Mouse (Mus musculus): ENCODE measurements around the gene Lsamp.
A peak's percentile ranks its signal among the peaks of the same experiment; 100 is the strongest.

The Lsamp gene

DNA sequence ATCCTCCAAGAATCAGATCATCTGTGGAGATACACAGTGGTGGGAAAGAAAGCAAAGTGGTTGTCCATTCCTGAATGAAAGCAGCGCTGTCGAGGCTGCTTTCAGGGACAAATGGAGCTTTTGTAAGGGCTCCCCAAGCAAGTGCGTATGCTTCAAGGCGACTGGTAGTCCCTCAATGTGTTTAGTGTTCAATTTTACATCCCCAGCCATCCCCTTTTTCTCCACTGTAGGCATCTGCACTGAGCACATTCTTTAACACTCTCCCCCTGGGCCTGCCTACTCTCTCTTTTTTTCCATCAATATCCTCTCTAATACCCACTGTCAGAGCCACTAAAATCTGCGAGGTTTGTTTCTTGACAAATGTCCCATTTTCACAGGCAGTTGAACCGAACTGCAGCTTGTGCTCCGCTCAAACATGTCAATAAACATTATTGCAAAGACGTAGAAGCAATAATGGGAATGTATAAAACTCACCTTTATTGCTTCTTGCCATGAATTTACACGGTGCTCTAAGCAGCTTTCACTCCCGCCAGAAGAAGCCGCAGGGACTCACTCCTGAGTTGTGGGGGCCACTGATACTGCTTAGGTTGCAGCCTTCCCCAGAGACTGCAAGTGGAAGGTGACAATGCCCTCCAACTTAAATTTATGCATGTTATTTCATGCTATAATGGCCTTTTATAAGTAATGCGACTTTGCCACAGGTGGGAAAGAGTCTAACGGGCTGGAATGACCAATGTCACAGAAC, 250.2 kb downstream of the Lsamp start:
- DNase-seq (ENCODE audit: extremely low read depth, low read depth, low spot score): no peak

DNA sequence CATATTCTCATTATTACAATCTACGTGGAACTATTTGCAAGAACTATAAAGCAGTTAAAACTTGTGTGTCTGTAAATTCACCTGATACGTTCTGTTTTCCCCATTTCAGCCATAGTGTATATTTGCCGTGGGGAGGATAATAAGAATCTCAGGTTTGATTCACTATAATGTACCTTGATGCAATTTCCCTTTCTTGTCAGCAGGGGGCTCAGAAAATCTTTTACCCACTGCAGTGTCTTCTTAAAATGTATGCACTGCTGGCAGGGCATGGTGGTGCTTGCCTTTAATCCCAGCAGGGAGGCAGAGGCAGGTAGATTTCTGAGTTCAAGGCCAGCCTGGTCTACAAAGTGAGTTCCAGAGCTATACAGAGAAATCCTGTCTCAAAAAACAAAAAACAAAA, 287.7 kb downstream of the Lsamp start:
- DNase-seq (ENCODE audit: extremely low read depth, low read depth, low spot score): no peak

DNA sequence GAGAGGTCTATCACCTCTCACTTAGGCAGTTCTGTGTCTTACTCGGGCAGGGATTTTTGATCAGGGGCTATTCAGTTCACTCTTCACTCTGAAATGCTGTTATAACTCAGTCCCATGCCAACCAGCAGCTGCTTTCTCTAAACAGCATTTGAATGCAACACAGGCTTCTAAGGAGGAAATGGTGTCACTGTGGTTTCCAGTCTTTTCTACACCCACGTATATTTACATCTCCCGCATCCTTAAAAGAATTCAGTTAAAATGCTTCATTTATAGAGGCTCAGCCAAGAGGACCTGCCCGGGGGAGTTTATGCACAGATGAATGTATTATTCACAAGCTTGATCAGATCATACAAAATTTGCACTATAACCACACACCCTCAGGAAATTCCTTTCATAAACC, 306.0 kb downstream of the Lsamp start:
- no peak for DNase-seq (ENCODE audit: extremely low read depth, low read depth, low spot score)

DNA sequence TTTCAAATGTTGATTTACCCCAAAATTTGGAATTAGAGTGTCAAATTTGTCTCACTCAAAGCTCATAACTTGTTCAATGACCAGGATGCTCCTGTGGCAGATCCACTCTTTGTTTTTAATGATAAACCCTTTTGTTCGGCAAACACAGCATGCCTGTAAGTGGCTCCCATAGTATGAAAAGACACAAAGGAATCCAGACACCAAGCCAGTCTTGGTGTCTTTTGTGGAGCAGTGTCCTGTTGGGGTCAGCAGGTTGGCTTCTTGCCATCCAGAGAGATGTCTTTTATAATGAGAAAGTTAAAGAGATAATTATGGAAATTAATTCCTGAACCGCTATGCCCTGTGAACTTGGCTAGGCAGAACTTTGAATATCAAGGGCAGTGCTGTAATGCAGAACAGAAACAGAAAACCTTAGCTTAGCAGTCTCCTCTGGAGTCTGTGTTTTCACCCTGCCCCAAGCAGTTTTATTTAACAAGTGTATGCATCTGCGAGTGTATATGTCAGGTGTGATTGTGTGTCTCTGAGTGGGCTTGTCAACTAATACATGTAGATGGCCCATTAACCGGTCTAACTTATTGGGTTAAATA, 310.2 kb downstream of the Lsamp start:
- DNase-seq (ENCODE audit: extremely low read depth, low read depth, low spot score): no peak

DNA sequence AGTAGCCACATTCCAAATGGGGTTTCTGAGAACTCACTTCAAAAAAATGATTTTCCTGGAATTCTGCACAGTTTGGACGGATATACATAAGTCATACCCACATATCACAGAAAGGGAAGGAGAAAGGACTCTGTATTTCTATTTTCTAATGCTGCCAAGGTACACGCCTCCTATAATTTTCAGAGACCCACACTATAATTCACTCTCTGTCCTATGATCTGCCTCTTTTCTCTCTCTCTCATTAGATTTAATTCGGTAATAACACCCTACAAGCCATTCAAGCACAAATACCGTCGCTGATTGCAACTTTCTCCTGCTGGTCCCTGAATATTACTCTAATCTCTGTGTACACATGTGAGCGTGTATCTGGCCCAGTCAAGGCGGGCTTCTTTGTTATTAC, 311.1 kb downstream of the Lsamp start:
- DNase-seq (ENCODE audit: extremely low read depth, low read depth, low spot score): no peak

DNA sequence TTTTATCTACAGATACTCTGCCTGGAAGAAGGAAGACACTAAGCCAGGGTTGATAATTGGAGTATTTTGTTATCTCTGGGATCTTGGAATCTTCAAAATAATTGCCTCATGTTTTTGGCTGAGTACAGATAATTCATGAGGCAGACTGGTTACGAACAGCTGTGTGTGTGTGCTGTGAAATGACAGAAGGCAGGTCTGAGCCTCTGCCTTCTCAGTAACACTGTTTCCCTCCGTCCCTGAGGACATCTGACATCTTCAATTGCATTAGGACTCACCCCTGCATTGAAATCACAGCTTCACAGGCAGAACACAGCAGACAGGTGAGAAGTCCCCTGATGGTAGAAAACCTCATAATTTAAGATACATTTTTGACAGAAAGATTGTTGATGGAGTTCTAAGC, 323.5 kb downstream of the Lsamp start:
- no peak for DNase-seq (ENCODE audit: extremely low read depth, low read depth, low spot score)

DNA sequence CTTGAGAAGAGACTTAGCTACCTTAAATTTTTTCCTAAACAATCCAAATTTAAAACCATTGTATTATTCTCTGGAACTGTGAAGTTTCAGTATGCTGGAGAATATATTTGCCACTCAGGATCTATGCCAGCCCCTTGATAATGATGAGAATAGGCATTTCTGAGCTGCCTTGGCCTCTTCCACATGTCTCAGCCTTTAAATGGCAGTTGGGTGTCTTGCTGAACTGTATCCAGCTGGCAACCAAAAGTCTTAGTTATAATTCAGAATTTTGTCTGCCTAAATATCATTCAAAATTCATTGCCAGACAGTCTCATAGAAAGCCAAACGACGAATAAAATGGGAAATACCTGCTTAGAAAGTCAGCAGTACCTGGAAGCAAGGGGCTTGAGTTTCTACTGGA, 332.0 kb downstream of the Lsamp start:
- no peak for DNase-seq (ENCODE audit: extremely low read depth, low read depth, low spot score)

DNA sequence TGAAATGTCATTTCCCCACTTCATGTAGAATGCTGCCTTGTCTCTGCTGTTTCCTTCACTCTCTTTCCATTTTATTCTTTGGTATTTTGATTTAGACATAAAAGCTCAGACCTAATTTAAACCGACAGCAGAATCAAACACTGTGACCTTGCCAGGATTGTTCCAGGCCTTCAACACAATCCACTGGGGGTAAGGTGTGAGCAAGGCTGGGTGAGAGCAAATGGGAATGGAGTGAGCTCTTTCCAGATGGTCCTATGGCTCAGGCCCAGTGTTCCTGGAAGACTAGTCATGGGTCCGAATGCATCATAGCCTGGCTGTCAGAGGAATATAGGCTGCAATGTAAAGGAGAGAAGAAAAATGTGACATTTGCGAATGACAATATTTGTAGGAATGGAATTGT, 340.6 kb downstream of the Lsamp start:
- DNase-seq (ENCODE audit: extremely low read depth, low read depth, low spot score): no peak

DNA sequence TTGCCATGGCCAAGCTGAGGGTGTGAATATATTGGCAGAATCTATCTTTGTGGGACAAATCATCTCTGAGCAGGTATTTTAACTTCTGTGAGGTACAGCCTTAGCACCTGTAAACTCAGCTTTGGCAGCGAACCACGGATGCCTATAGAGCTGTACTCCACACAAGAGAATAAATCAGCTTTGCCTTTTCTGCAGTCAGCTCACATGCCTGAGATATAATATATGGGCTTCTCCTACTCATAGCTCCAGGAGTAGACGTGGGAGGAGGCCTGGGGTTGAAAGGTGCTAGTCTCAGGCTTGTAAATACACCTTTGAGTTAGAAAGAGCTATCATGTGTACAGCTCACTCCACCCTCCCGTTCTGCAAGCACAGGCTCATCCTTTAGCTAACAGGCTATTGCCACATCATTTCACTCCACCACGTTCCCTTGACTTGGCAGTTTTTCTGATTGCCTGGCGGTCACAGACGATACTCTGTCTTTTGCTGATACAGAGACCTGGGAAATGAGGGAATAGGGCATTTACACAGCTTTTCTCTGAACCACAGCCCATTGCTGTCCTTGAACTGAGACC, 344.2 kb downstream of the Lsamp start:
- peak; percentile 83 for DNase-seq (ENCODE audit: extremely low read depth, low read depth, low spot score)

DNA sequence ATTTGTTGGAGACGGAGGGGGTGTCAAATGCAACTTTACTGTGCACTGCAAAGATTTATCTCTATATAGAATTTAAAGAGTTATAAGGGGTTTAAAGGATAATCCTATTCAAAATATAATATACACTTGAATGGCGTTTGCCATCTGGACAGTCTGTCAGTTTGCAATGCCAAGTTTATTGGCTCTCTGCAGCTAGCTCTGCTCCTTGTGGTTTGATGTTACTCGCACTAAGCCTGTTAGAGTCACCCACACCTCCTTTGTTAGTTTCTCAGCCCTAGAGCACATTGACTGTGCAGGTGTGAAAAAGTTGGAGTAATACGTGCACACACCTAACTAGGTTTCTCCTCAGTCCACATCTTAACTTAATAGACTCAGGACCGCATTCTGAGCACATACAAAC, 385.5 kb downstream of the Lsamp start:
- no peak for DNase-seq (ENCODE audit: extremely low read depth, low read depth, low spot score)

DNA sequence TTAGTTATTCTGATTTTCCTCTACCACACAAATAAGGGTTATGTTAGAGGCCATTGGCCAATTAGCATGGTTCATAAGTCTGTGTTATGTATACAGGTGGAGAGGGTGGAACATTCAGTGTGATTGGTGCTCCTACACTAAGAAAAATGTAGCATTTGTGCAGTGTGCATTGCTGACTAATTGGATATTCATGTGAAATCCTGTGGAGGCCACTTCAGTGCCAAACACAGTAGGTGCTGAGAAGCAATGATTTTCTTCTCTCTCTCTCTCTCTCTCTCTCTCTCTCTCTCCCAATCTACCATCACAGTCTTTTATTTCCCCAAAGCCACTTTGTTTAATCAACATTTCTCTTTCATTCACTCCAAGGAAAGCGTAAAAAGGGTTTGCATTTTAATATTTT, 387.1 kb downstream of the Lsamp start:
- no peak for DNase-seq (ENCODE audit: extremely low read depth, low read depth, low spot score)

DNA sequence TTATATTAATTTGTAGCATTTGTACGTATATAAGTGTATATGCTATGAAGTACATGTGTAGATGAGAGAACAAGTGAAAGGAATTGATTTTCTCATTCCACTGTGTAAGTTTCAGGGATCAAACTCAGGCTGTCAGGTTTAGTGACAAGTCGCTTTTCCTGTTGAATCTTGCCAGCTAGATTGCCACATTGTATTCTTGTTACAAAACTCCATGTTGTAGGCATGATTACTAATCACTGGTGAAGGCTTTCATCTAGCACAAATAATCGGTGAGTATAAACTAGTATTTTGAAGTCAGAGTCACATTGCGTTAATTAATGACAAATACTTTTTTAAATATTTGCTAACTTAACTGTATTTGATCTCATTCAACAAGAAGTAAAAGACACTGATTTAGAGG, 391.2 kb downstream of the Lsamp start:
- DNase-seq (ENCODE audit: extremely low read depth, low read depth, low spot score): peak; percentile 52

DNA sequence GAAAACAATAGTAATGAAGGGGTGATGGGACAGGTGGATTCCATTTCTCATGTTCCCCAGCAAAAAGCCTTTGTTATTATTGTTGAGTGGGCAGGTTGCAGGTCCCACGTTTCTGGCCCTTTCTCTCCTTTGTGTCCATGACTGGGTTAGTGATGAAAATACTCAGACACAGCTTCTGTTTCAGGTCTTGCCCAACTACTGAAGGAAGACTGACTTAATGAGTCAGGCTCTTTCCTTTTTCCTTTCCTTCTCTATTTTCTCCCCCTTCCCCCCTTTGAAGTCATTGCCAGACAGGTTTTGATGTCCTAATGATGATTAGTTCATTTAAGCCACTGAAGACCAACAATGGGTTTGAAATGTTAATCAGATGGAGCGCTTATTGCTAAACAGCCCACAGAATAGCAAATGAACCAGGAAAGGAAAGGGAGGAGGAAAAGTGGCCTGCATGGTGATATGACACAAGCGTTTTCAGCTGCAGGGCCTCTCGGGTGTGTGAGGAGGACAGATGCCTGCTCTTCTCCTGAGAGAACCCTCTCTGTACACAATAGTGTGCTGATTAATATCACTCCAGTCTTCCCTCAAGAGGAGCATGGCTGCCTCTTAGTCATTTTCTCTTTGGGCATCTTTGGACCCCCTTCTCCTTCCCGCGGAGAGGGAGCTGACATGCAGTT, 393.1 kb downstream of the Lsamp start:
- DNase-seq (ENCODE audit: extremely low read depth, low read depth, low spot score): no peak

DNA sequence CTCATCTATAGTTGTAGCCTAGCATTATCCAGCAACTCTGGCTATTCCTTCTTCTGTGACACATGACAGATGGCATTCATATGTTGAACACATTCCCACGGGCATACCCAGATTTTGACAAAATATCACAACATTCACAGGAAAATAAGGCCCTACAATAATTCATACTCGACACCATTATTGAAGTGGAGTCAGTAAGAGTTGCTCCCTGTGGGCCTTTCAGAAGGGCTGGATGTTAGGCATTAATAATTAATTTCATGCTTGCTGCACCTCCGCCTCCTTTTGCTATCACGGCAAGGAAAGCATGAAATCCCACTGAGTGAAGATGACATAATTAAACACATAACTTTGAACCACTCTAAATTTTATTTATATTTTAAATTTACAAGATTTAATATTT, 407.9 kb downstream of the Lsamp start:
- no peak for DNase-seq (ENCODE audit: extremely low read depth, low read depth, low spot score)

DNA sequence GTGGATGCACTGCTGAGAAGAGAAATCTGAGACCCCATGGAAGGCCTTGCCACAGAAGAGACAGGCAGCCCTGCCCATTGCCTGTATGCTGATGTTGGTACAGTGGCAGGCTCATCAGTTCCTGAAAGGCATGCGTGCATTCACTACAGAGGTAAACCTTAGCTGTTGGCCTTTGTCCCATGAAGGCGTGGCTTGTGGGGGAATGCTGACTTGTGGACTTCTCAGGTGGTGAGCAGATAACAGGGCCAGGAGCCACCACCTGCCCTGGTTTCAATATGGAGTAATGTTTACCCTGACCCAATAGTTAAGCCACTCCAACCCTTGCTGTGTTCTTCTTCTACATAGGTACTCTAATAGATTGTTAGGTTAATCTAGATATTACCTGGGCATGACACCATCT, 415.4 kb downstream of the Lsamp start:
- DNase-seq (ENCODE audit: extremely low read depth, low read depth, low spot score): no peak

DNA sequence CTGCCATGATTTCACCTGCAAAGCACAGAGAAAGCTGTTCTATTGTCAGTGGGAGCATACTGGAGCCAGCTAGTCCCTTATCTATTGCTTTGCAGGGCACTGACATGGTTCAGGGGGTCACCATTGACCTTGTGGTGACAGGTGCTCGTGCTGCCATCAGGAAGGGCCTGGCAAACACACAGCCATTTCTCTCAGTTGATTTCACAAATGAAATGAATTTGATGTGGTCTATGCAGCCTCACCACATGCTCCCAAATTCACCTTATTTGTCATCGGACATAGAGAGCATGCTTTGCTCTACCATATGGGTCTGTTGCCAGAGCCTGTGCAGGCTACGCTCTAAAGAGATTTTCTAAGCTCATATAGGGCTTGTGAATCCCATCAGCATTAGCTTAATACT, 450.1 kb downstream of the Lsamp start:
- DNase-seq (ENCODE audit: extremely low read depth, low read depth, low spot score): no peak

DNA sequence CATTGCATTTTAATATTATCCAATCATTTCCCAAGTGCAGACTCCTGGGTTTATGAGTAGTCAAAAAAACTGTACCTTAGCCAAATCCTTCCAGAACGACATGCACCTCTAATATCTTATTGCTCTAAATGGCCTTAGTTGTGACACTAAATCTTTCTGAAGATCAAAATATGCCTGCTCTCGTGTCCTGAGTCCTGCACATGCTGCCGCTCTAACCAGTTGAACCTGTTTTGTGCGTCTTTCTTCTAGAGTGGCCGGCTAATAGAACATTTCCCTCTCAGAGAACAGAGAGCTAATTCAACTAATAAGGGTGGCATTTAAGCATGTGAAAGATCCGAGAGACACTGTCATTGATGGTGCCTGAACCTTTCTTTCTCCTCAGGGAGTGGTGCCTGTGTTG, 452.3 kb downstream of the Lsamp start:
- DNase-seq (ENCODE audit: extremely low read depth, low read depth, low spot score): peak; percentile 57

DNA sequence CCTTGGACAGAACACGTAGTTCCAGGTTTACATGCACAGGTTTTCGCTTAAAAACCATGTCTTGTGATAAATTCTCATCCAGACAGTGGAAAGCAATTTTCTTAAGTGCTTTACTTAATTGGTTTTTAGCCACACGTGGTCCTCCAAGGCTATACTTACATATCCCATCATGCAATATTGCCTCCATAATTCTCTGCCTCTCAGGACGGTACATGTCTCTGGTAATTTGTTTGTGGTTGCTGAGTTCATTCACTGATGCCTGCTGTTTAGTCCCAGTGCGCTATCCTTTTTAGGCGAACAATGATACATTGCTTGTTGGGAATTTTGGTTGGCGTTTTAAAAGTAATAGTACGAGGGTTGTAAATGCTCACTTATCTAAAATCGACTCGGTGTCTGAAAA, 453.7 kb downstream of the Lsamp start:
- no peak for DNase-seq (ENCODE audit: extremely low read depth, low read depth, low spot score)

DNA sequence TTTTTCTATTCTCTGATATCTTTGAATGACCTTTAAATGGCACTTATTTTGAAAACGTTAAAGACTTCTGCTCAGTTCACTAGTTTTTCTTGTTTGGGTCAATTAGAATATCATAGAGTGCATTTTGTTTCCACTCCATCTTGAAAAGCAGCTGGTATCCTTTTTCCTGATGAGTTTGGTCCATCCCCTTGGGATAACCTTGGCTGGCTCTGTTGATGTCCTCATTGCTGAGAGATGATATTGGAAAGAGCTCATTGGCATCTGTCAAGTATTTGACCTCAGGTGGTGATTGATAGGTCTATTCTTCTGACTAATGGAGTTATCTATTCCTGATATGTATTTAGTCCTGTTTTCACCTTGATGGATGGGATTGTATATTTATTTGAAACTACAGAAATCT, 454.7 kb downstream of the Lsamp start:
- DNase-seq (ENCODE audit: extremely low read depth, low read depth, low spot score): no peak

DNA sequence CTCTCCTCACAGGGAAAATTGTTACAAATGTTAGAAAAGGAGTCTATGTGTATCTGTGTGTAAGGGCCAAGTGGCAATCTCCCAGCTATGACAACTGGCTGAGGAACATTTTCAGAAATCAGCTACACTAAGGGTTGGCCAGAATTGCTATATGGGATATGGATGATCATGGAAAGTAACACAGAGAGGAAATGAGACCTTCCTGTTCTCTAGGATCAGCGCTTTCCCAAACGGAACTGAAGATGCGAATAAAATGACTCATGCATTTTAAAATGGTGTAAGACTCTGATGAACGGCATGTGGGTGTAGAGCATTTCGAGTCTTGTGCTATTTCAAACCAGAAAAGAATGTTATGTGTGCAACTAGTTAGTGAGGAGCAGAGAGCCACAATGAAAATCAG, 462.4 kb downstream of the Lsamp start:
- DNase-seq (ENCODE audit: extremely low read depth, low read depth, low spot score): no peak

DNA sequence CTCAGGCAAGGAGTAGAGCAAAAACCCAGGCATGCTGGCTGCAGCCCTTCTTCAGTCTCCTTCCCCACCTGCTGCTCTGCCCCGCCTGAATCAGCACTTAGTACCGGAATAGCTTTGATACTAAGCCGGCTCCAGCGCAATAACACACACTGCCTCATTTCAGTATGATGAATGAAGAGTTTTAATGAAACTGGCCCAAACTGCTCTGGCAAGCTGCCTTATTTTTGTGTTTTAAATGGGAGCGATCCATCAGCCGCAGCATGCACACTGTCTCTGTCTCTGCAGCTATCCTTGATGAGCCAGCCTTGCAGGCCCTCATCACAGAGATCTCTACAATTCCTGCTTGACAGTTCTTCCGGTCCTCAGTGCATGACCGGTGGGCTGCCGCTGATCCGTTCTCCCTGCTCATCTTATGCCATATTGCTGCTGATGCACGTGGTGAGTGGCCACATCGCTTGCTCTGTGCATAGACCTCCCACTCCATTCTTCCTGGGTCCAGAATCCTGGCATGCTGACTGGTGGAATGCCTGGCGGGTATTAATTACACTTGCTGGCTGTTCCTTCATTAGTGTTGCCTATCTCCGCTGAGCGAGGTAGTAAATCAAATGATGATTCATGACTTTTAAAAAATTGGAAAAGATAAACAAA, 479.4 kb downstream of the Lsamp start:
- DNase-seq (ENCODE audit: extremely low read depth, low read depth, low spot score): no peak

DNA sequence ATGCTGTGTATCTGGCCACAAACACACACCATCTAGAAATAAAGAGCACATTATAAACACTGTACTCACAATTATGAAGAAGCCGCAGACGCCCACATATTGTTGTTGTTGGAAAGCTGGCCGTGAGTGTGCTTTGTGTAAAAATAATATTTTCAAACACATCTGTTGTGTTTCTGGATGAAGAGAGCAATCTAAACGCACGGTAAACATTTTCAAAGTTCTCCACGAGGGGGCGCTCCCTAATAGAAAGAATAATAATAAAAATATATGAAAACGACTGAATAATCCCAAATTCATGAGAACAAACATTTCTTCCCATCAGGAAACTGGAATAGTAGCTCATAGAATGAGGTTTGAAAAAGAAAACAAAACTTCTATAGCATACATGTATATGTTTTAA, 482.4 kb downstream of the Lsamp start:
- DNase-seq (ENCODE audit: extremely low read depth, low read depth, low spot score): no peak
